Mouse (Mus musculus): ENCODE data around the gene Cd63. TPM values are rescaled to one million over a fixed set of nuclear protein-coding genes. Genes with fewer than 3 reads are reported as not detected.

Gene Cd63
- polyA plus RNA-seq, 1 experiment: 2,403 TPM

GRCm38 (mm10) chr10:128901409-128901808 is 620 bp downstream of the Cd63 start:
- Histone ChIP-seq H3K4me2 (ENCODE audit: low read depth) (no peak overlapping the region), H3ac (ENCODE audit: control insufficient read depth, insufficient read length) (no peak overlapping the region), H3K4me3 (no peak overlapping the region), H3K27me3 (ENCODE audit: control insufficient read depth, insufficient read depth, insufficient read length) (no peaks in the 10 kb centered on the region), H3K79me2 (ENCODE audit: control insufficient read depth, insufficient read depth) (no peaks in the 10 kb centered on the region), H3K36me3 (ENCODE audit: control insufficient read depth, insufficient read depth) (no peaks in the 10 kb centered on the region)
- TF ChIP-seq TCF3 (IDR thresholded peaks at IDR 0.05; ENCODE audit: insufficient read length, low read depth): no peak
- TF ChIP-seq SRF (IDR thresholded peaks at IDR 0.05; ENCODE audit: control insufficient read depth, insufficient read length, low read depth): no peak
- no peak for TF ChIP-seq USF1 (IDR thresholded peaks at IDR 0.05; ENCODE audit: low read depth)
- TF ChIP-seq TCF12 (IDR thresholded peaks at IDR 0.05; ENCODE audit: insufficient read depth, poor library complexity, severe bottlenecking): no peak
- no peak for TF ChIP-seq MYOG (IDR thresholded peaks at IDR 0.05; ENCODE audit: control insufficient read depth in 1 of 3, insufficient read depth in 1 of 3, insufficient read length in 2 of 3, low read depth in 2 of 3)
- no peak for TF ChIP-seq E2F4 (IDR thresholded peaks at IDR 0.05; ENCODE audit: insufficient read depth)

- TF ChIP-seq MYOD1 (IDR thresholded peaks at IDR 0.05; ENCODE audit: control insufficient read depth in 1 of 3, insufficient read length in 2 of 3, low read depth in 2 of 3) (no peak), REST (IDR thresholded peaks at IDR 0.05; ENCODE audit: insufficient read depth, insufficient read length) (no peak), TCF3 (IDR thresholded peaks at IDR 0.05; ENCODE audit: insufficient read length, low read depth) (no peak), TCF12 (IDR thresholded peaks at IDR 0.05; ENCODE audit: insufficient read depth, poor library complexity, severe bottlenecking) (no peak), MAX (IDR thresholded peaks at IDR 0.05; ENCODE audit: low read depth) (no peak), POLR2AphosphoS2 (IDR thresholded peaks at IDR 0.05; ENCODE audit: insufficient read length, low read depth) (no peak), CEBPB (IDR thresholded peaks at IDR 0.05; ENCODE audit: insufficient read depth, poor library complexity, severe bottlenecking) (no peak), POLR2A (IDR thresholded peaks at IDR 0.05; ENCODE audit: insufficient read length, low read depth) (no peak)
- H3ac ChIP-seq (ENCODE audit: control insufficient read depth, insufficient read length): no peak overlapping the region
- no peak overlapping the region for H3K4me3 ChIP-seq
- no peaks in the 10 kb centered on the region for H3K27me3 ChIP-seq (ENCODE audit: control insufficient read depth, insufficient read depth, insufficient read length)
- no peaks in the 10 kb centered on the region for H3K36me3 ChIP-seq (ENCODE audit: control insufficient read depth, insufficient read depth)
- no peaks in the 10 kb centered on the region for H3K79me2 ChIP-seq (ENCODE audit: control insufficient read depth, insufficient read depth)
- H3K4me2 ChIP-seq (ENCODE audit: low read depth): no peak overlapping the region
Observed at GRCm38 (mm10) chr10:128902409-128902988, 1.7 kb downstream of the Cd63 start.

- H3K27me3 ChIP-seq (ENCODE audit: control insufficient read depth, insufficient read depth, insufficient read length): no peaks in the 10 kb centered on the region
- no peak overlapping the region for H3K4me2 ChIP-seq (ENCODE audit: low read depth)
- H3K4me3 ChIP-seq: no peak overlapping the region
- no peaks in the 10 kb centered on the region for H3K36me3 ChIP-seq (ENCODE audit: control insufficient read depth, insufficient read depth)
- H3K79me2 ChIP-seq (ENCODE audit: control insufficient read depth, insufficient read depth): peaks cover 9% of the 10 kb centered on the region
- no peak overlapping the region for H3ac ChIP-seq (ENCODE audit: control insufficient read depth, insufficient read length)
- no peak for TF ChIP-seq MYOG (IDR thresholded peaks at IDR 0.05; ENCODE audit: control insufficient read depth in 1 of 3, insufficient read depth in 1 of 3, insufficient read length in 2 of 3, low read depth in 2 of 3)
- no peak for TF ChIP-seq TCF12 (IDR thresholded peaks at IDR 0.05; ENCODE audit: insufficient read depth, poor library complexity, severe bottlenecking)
- no peak for TF ChIP-seq CEBPB (IDR thresholded peaks at IDR 0.05; ENCODE audit: insufficient read depth, poor library complexity, severe bottlenecking)
- no peak for TF ChIP-seq E2F4 (IDR thresholded peaks at IDR 0.05; ENCODE audit: insufficient read depth)
Observed at GRCm38 (mm10) chr10:128904812-128905211, 4.0 kb downstream of the Cd63 start.

GRCm38 (mm10) chr10:128908778-128909448 is 8.1 kb downstream of the Cd63 start:
- H3K27me3 ChIP-seq (ENCODE audit: control insufficient read depth, insufficient read depth, insufficient read length): no peaks in the 10 kb centered on the region
- TF ChIP-seq TCF12 (IDR thresholded peaks at IDR 0.05; ENCODE audit: insufficient read depth, poor library complexity, severe bottlenecking) (no peak), REST (IDR thresholded peaks at IDR 0.05; ENCODE audit: insufficient read depth, insufficient read length) (no peak), CEBPB (IDR thresholded peaks at IDR 0.05; ENCODE audit: insufficient read depth, poor library complexity, severe bottlenecking) (no peak), POLR2AphosphoS2 (IDR thresholded peaks at IDR 0.05; ENCODE audit: insufficient read length, low read depth) (no peak), SRF (IDR thresholded peaks at IDR 0.05; ENCODE audit: control insufficient read depth, insufficient read length, low read depth) (no peak), MYOD1 (IDR thresholded peaks at IDR 0.05; ENCODE audit: control insufficient read depth in 1 of 3, insufficient read length in 2 of 3, low read depth in 2 of 3) (no peak), USF1 (IDR thresholded peaks at IDR 0.05; ENCODE audit: low read depth) (no peak), MYOG (IDR thresholded peaks at IDR 0.05; ENCODE audit: control insufficient read depth in 1 of 3, insufficient read depth in 1 of 3, insufficient read length in 2 of 3, low read depth in 2 of 3) (no peak), MAX (IDR thresholded peaks at IDR 0.05; ENCODE audit: low read depth) (no peak), POLR2A (IDR thresholded peaks at IDR 0.05; ENCODE audit: insufficient read length, low read depth) (no peak), E2F4 (IDR thresholded peaks at IDR 0.05; ENCODE audit: insufficient read depth) (no peak), TCF3 (IDR thresholded peaks at IDR 0.05; ENCODE audit: insufficient read length, low read depth) (no peak)
- H3ac ChIP-seq (ENCODE audit: control insufficient read depth, insufficient read length): peak overlapping the region; percentile 90

GRCm38 (mm10) chr10:128909567-128910028 is 8.8 kb downstream of the Cd63 start:
- Histone ChIP-seq H3K4me3 (peak overlapping the region; percentile 96), H3K79me2 (ENCODE audit: control insufficient read depth, insufficient read depth) (peaks cover 53% of the 10 kb centered on the region), H3ac (ENCODE audit: control insufficient read depth, insufficient read length) (peak overlapping the region; percentile 90), H3K27me3 (ENCODE audit: control insufficient read depth, insufficient read depth, insufficient read length) (no peaks in the 10 kb centered on the region), H3K4me2 (ENCODE audit: low read depth) (peak overlapping the region; percentile 84), H3K36me3 (ENCODE audit: control insufficient read depth, insufficient read depth) (peaks cover 33% of the 10 kb centered on the region)
- TF ChIP-seq REST (IDR thresholded peaks at IDR 0.05; ENCODE audit: insufficient read depth, insufficient read length): no peak
- TF ChIP-seq CEBPB (IDR thresholded peaks at IDR 0.05; ENCODE audit: insufficient read depth, poor library complexity, severe bottlenecking): no peak
- peak; percentile 70 for TF ChIP-seq TCF3 (IDR thresholded peaks at IDR 0.05; ENCODE audit: insufficient read length, low read depth)
- TF ChIP-seq POLR2AphosphoS2 (IDR thresholded peaks at IDR 0.05; ENCODE audit: insufficient read length, low read depth): peak; percentile 54
- TF ChIP-seq USF1 (IDR thresholded peaks at IDR 0.05; ENCODE audit: low read depth): peak; percentile 93
- TF ChIP-seq MYOD1 (IDR thresholded peaks at IDR 0.05; ENCODE audit: control insufficient read depth in 1 of 3, insufficient read length in 2 of 3, low read depth in 2 of 3): peak; percentile 13 to 99 (median 97)
- TF ChIP-seq POLR2A (IDR thresholded peaks at IDR 0.05; ENCODE audit: insufficient read length, low read depth): peak; percentile 81
- no peak for TF ChIP-seq SRF (IDR thresholded peaks at IDR 0.05; ENCODE audit: control insufficient read depth, insufficient read length, low read depth)
- TF ChIP-seq MAX (IDR thresholded peaks at IDR 0.05; ENCODE audit: low read depth): peak; percentile 75
- peak; percentile 74 to 97 (median 96) for TF ChIP-seq MYOG (IDR thresholded peaks at IDR 0.05; ENCODE audit: control insufficient read depth in 1 of 3, insufficient read depth in 1 of 3, insufficient read length in 2 of 3, low read depth in 2 of 3)
- TF ChIP-seq E2F4 (IDR thresholded peaks at IDR 0.05; ENCODE audit: insufficient read depth): no peak
- TF ChIP-seq TCF12 (IDR thresholded peaks at IDR 0.05; ENCODE audit: insufficient read depth, poor library complexity, severe bottlenecking): peak; percentile 87

More at GRCm38 (mm10) chr10:128908778-128909448, 8.1 kb downstream of the Cd63 start:
- Histone ChIP-seq H3K79me2 (ENCODE audit: control insufficient read depth, insufficient read depth) (peaks cover 46% of the 10 kb centered on the region), H3K4me2 (ENCODE audit: low read depth) (peak overlapping the region; percentile 84), H3K4me3 (peak overlapping the region; percentile 96), H3K36me3 (ENCODE audit: control insufficient read depth, insufficient read depth) (peaks cover 26% of the 10 kb centered on the region)
